Mouse (Mus musculus): ENCODE data around the gene Klk8. TPM values are rescaled to one million over a fixed set of nuclear protein-coding genes. Genes with fewer than 3 reads are reported as not detected.

The Klk8 gene
- polyA plus RNA-seq, 2 experiments: 5.0 to 10.0 TPM

- no peak for DNase-seq (ENCODE audit: low read depth in 3 of 3, low spot score in 3 of 3)
- no peak overlapping the region for H3K9ac ChIP-seq (replicated peaks)
- no peaks in the 10 kb centered on the region for H3K9me3 ChIP-seq (ENCODE audit: control insufficient read depth, low read length)
- no peak overlapping the region for H3K4me3 ChIP-seq (ENCODE audit: insufficient read depth in 1 of 2, low read depth in 2 of 2, low read length in 2 of 2)
- no peaks in the 10 kb centered on the region for H3K4me1 ChIP-seq (replicated peaks; ENCODE audit: control insufficient read depth in 2 of 2, insufficient read depth in 2 of 2, low read length in 1 of 2)
- no peaks in the 10 kb centered on the region for H3K36me3 ChIP-seq (replicated peaks; ENCODE audit: control insufficient read depth, insufficient read depth, low read depth)
- 45% methylated on average over 6 of the region's 6 CpGs for WGBS (ENCODE audit: insufficient replicate concordance)
- no peak overlapping the region for H3K4me2 ChIP-seq (ENCODE audit: low read depth)
- H3K27ac ChIP-seq: no peak overlapping the region
- no peak for ATAC-seq (ENCODE audit: insufficient read depth)
- no peaks in the 10 kb centered on the region for H3K27me3 ChIP-seq (ENCODE audit: control insufficient read depth, insufficient read depth, low read length)
- TF ChIP-seq CTCF (IDR thresholded peaks at IDR 0.05; ENCODE audit: low read depth): no peak
- TF ChIP-seq EP300 (IDR thresholded peaks at IDR 0.05; ENCODE audit: low read depth): no peak
Measured at GRCm38 (mm10) chr7:43780241-43780640, 17.1 kb upstream of the Klk8 start.

GRCm38 (mm10) chr7:43780746-43781145 is 16.6 kb upstream of the Klk8 start, which contains the start of gene Klk10:
Gene Klk10, plus strand, starts transcription at chr7:43781035.
- DNase-seq (ENCODE audit: low read depth in 3 of 3, low spot score in 3 of 3) (no peak), ATAC-seq (ENCODE audit: insufficient read depth) (no peak)
- H3K4me2 ChIP-seq (ENCODE audit: low read depth): no peak within 1 kb of the TSS
- no peaks in the 10 kb centered on the region for H3K27me3 ChIP-seq (ENCODE audit: control insufficient read depth, insufficient read depth, low read length)
- H3K4me1 ChIP-seq (replicated peaks; ENCODE audit: control insufficient read depth in 2 of 2, insufficient read depth in 2 of 2, low read length in 1 of 2): no peaks in the 10 kb centered on the region
- 33% methylated on average over 5 of the region's 5 CpGs for WGBS (ENCODE audit: insufficient replicate concordance)
- TF ChIP-seq CTCF (IDR thresholded peaks at IDR 0.05; ENCODE audit: low read depth) (no peak), EP300 (IDR thresholded peaks at IDR 0.05; ENCODE audit: low read depth) (no peak)
- H3K9me3 ChIP-seq (ENCODE audit: control insufficient read depth, low read length): no peaks in the 10 kb centered on the region
- no peaks in the 10 kb centered on the region for H3K36me3 ChIP-seq (replicated peaks; ENCODE audit: control insufficient read depth, insufficient read depth, low read depth)
- no peak within 1 kb of the TSS for H3K27ac ChIP-seq
- no peak within 1 kb of the TSS for H3K4me3 ChIP-seq (ENCODE audit: insufficient read depth in 1 of 2, low read depth in 2 of 2, low read length in 2 of 2)
- H3K9ac ChIP-seq (replicated peaks): no peak within 1 kb of the TSS

- Histone ChIP-seq H3K4me2 (ENCODE audit: low read depth) (no peak overlapping the region), H3K27ac (no peak overlapping the region), H3K9me3 (ENCODE audit: control insufficient read depth, low read length) (no peaks in the 10 kb centered on the region), H3K27me3 (ENCODE audit: control insufficient read depth, insufficient read depth, low read length) (no peaks in the 10 kb centered on the region), H3K4me1 (replicated peaks; ENCODE audit: control insufficient read depth in 2 of 2, insufficient read depth in 2 of 2, low read length in 1 of 2) (no peaks in the 10 kb centered on the region), H3K4me3 (ENCODE audit: insufficient read depth in 1 of 2, low read depth in 2 of 2, low read length in 2 of 2) (no peak overlapping the region), H3K9ac (replicated peaks) (no peak overlapping the region), H3K36me3 (replicated peaks; ENCODE audit: control insufficient read depth, insufficient read depth, low read depth) (no peaks in the 10 kb centered on the region)
- TF ChIP-seq CTCF (IDR thresholded peaks at IDR 0.05; ENCODE audit: low read depth) (no peak), EP300 (IDR thresholded peaks at IDR 0.05; ENCODE audit: low read depth) (no peak)
- ATAC-seq (ENCODE audit: insufficient read depth): no peak
- DNase-seq (ENCODE audit: low read depth in 3 of 3, low spot score in 3 of 3): no peak
- 70% methylated on average over 11 of the region's 11 CpGs for WGBS (ENCODE audit: insufficient replicate concordance)
Measured at GRCm38 (mm10) chr7:43781541-43781940, 15.8 kb upstream of the Klk8 start.

GRCm38 (mm10) chr7:43782275-43783265 is 14.8 kb upstream of the Klk8 start:
- no peak overlapping the region for H3K4me3 ChIP-seq (ENCODE audit: insufficient read depth in 1 of 2, low read depth in 2 of 2, low read length in 2 of 2)
- 0 out of 2 replicates have a peak, but pooled peaks have one; percentile 47 for ATAC-seq (ENCODE audit: insufficient read depth)
- no peak overlapping the region for H3K9ac ChIP-seq (replicated peaks)

GRCm38 (mm10) chr7:43785286-43785685 is 12.1 kb upstream of the Klk8 start:
- Histone ChIP-seq H3K4me3 (ENCODE audit: insufficient read depth in 1 of 2, low read depth in 2 of 2, low read length in 2 of 2) (no peak overlapping the region), H3K4me2 (ENCODE audit: low read depth) (no peak overlapping the region), H3K4me1 (replicated peaks; ENCODE audit: control insufficient read depth in 2 of 2, insufficient read depth in 2 of 2, low read length in 1 of 2) (no peaks in the 10 kb centered on the region), H3K9ac (replicated peaks) (no peak overlapping the region), H3K9me3 (ENCODE audit: control insufficient read depth, low read length) (no peaks in the 10 kb centered on the region), H3K27me3 (ENCODE audit: control insufficient read depth, insufficient read depth, low read length) (no peaks in the 10 kb centered on the region), H3K27ac (no peak overlapping the region), H3K36me3 (replicated peaks; ENCODE audit: control insufficient read depth, insufficient read depth, low read depth) (no peaks in the 10 kb centered on the region)
- DNase-seq (ENCODE audit: low read depth in 3 of 3, low spot score in 3 of 3) (no peak), ATAC-seq (ENCODE audit: insufficient read depth) (no peak)
- TF ChIP-seq EP300 (IDR thresholded peaks at IDR 0.05; ENCODE audit: low read depth): no peak
- no peak; the same call in 1 of the 2 replicates for TF ChIP-seq CTCF (IDR thresholded peaks at IDR 0.05; ENCODE audit: low read depth)
- 56% methylated on average over 1 of the region's 1 CpGs for WGBS (ENCODE audit: insufficient replicate concordance)

More at GRCm38 (mm10) chr7:43782275-43783265, 14.8 kb upstream of the Klk8 start:
- H3K27me3 ChIP-seq (ENCODE audit: control insufficient read depth, insufficient read depth, low read length): no peaks in the 10 kb centered on the region
- no peak for TF ChIP-seq EP300 (IDR thresholded peaks at IDR 0.05; ENCODE audit: low read depth)
- peak; percentile 85 for TF ChIP-seq CTCF (IDR thresholded peaks at IDR 0.05; ENCODE audit: low read depth)
- no peaks in the 10 kb centered on the region for H3K36me3 ChIP-seq (replicated peaks; ENCODE audit: control insufficient read depth, insufficient read depth, low read depth)
- peak; percentile 13 to 26 (median 16) for DNase-seq (ENCODE audit: low read depth in 3 of 3, low spot score in 3 of 3)
- WGBS (ENCODE audit: insufficient replicate concordance): 8% methylated on average over 36 of the region's 36 CpGs
- H3K9me3 ChIP-seq (ENCODE audit: control insufficient read depth, low read length): no peaks in the 10 kb centered on the region
- H3K27ac ChIP-seq: no peak overlapping the region
- no peaks in the 10 kb centered on the region for H3K4me1 ChIP-seq (replicated peaks; ENCODE audit: control insufficient read depth in 2 of 2, insufficient read depth in 2 of 2, low read length in 1 of 2)
- peak overlapping the region; percentile 42; the same call in 1 of the 2 replicates for H3K4me2 ChIP-seq (ENCODE audit: low read depth)
